Mouse (Mus musculus): Measurements from ENCODE around the gene Gnaz.

GRCm38 (mm10) chr10:74929578-74929977 lies 37.4 kb upstream of the Gnaz start:
- no peak for TF ChIP-seq TAL1 (conservative IDR thresholded peaks at IDR 0.05; ENCODE audit: low read depth, low read length)
- no peak for TF ChIP-seq GATA2 (IDR thresholded peaks at IDR 0.05; ENCODE audit: borderline replicate concordance, low read depth, low read length)
- no peak for TF ChIP-seq CTCF (IDR thresholded peaks at IDR 0.05; ENCODE audit: low read depth, low read length)
- TF ChIP-seq GATA1 (IDR thresholded peaks at IDR 0.05; ENCODE audit: borderline replicate concordance, low read length) = no peak
- TF ChIP-seq POLR2AphosphoS5 (IDR thresholded peaks at IDR 0.05; ENCODE audit: insufficient replicate concordance, low read depth, low read length) = no peak
